Mouse (Mus musculus): Measurements from ENCODE around the gene Olfr455. TPM values are rescaled to one million over a fixed set of nuclear protein-coding genes. Genes with fewer than 3 reads are reported as not detected.

Gene Olfr455
- polyA plus RNA-seq, 1 experiment from 2014 or later = not detected

- 72% methylated on average over 2 of the region's 2 CpGs for WGBS
- H3K27ac ChIP-seq = no peak overlapping the region
- no peak overlapping the region for H3K4me3 ChIP-seq
- H3K27me3 ChIP-seq = no peaks in the 10 kb centered on the region
- H3K4me2 ChIP-seq (replicated peaks) = no peak overlapping the region
- no peaks in the 10 kb centered on the region for H3K4me1 ChIP-seq
- ATAC-seq (ENCODE audit: low FRiP score) = no peak
- no peaks in the 10 kb centered on the region for H3K9me3 ChIP-seq (replicated peaks)
- no peaks in the 10 kb centered on the region for H3K36me3 ChIP-seq
- no peak overlapping the region for H3K9ac ChIP-seq
These were observed 1.9 kb downstream of the Olfr455 start for GRCm38 (mm10) chr6:42545451-42545885.

GRCm38 (mm10) chr6:42544846-42545245 is 2.5 kb downstream of the Olfr455 start:
- Histone ChIP-seq H3K27me3 (no peaks in the 10 kb centered on the region), H3K4me3 (no peak overlapping the region), H3K9ac (no peak overlapping the region), H3K36me3 (no peaks in the 10 kb centered on the region), H3K9me3 (replicated peaks) (no peaks in the 10 kb centered on the region), H3K4me2 (replicated peaks) (no peak overlapping the region), H3K4me1 (no peaks in the 10 kb centered on the region), H3K27ac (no peak overlapping the region)
- WGBS = 79% methylated on average over 1 of the region's 1 CpGs
- no peak for ATAC-seq (ENCODE audit: low FRiP score)

GRCm38 (mm10) chr6:42542036-42543031 is 5.1 kb downstream of the Olfr455 start:
- 76% methylated on average over 4 of the region's 4 CpGs for WGBS

GRCm38 (mm10) chr6:42540681-42541080 is 6.7 kb downstream of the Olfr455 start:
- 79% methylated on average over 1 of the region's 1 CpGs for WGBS
- H3K36me3 ChIP-seq = no peaks in the 10 kb centered on the region
- ATAC-seq (ENCODE audit: low FRiP score) = no peak
- H3K4me3 ChIP-seq = no peak overlapping the region
- no peak overlapping the region for H3K4me2 ChIP-seq (replicated peaks)
- H3K9me3 ChIP-seq (replicated peaks) = no peaks in the 10 kb centered on the region
- H3K27me3 ChIP-seq = no peaks in the 10 kb centered on the region
- H3K4me1 ChIP-seq = no peaks in the 10 kb centered on the region
- no peak overlapping the region for H3K27ac ChIP-seq
- H3K9ac ChIP-seq = no peak overlapping the region

More at GRCm38 (mm10) chr6:42542036-42543031, 5.1 kb downstream of the Olfr455 start:
- ATAC-seq (ENCODE audit: low FRiP score) = no peak
- Histone ChIP-seq H3K4me1 (no peaks in the 10 kb centered on the region), H3K36me3 (no peaks in the 10 kb centered on the region), H3K9ac (no peak overlapping the region), H3K27ac (no peak overlapping the region), H3K9me3 (replicated peaks) (no peaks in the 10 kb centered on the region), H3K4me3 (no peak overlapping the region), H3K27me3 (no peaks in the 10 kb centered on the region), H3K4me2 (replicated peaks) (no peak overlapping the region)

- WGBS = 88% methylated on average over 1 of the region's 1 CpGs
- H3K27me3 ChIP-seq = no peaks in the 10 kb centered on the region
- no peak for ATAC-seq (ENCODE audit: low FRiP score)
These were observed 7.7 kb downstream of the Olfr455 start for GRCm38 (mm10) chr6:42539711-42540110.

GRCm38 (mm10) chr6:42513461-42513860 is 33.9 kb downstream of the Olfr455 start:
- WGBS = 74% methylated on average over 1 of the region's 1 CpGs
- no peaks in the 10 kb centered on the region for H3K4me1 ChIP-seq
- no peak overlapping the region for H3K4me3 ChIP-seq
- no peak overlapping the region for H3K27ac ChIP-seq
- no peaks in the 10 kb centered on the region for H3K27me3 ChIP-seq
- H3K4me2 ChIP-seq (replicated peaks) = no peak overlapping the region
- H3K9me3 ChIP-seq (replicated peaks) = no peaks in the 10 kb centered on the region
- ATAC-seq (ENCODE audit: low FRiP score) = no peak
- no peak overlapping the region for H3K9ac ChIP-seq
- no peaks in the 10 kb centered on the region for H3K36me3 ChIP-seq

More at GRCm38 (mm10) chr6:42539711-42540110, 7.7 kb downstream of the Olfr455 start:
- no peaks in the 10 kb centered on the region for H3K36me3 ChIP-seq
- no peak overlapping the region for H3K4me2 ChIP-seq (replicated peaks)
- H3K4me1 ChIP-seq = no peaks in the 10 kb centered on the region
- no peaks in the 10 kb centered on the region for H3K9me3 ChIP-seq (replicated peaks)
- H3K9ac ChIP-seq = no peak overlapping the region
- no peak overlapping the region for H3K27ac ChIP-seq
- no peak overlapping the region for H3K4me3 ChIP-seq

- Histone ChIP-seq H3K27me3 (no peaks in the 10 kb centered on the region), H3K27ac (no peak overlapping the region), H3K4me2 (replicated peaks) (no peak overlapping the region), H3K9me3 (replicated peaks) (no peaks in the 10 kb centered on the region), H3K36me3 (no peaks in the 10 kb centered on the region), H3K4me1 (no peaks in the 10 kb centered on the region), H3K9ac (no peak overlapping the region), H3K4me3 (no peak overlapping the region)
- no peak for ATAC-seq (ENCODE audit: low FRiP score)
These were observed 38.1 kb downstream of the Olfr455 start for GRCm38 (mm10) chr6:42509311-42509710.

- Histone ChIP-seq H3K27me3 (no peaks in the 10 kb centered on the region), H3K4me1 (no peaks in the 10 kb centered on the region), H3K4me3 (no peak overlapping the region), H3K9ac (no peak overlapping the region), H3K27ac (no peak overlapping the region), H3K36me3 (no peaks in the 10 kb centered on the region), H3K9me3 (replicated peaks) (no peaks in the 10 kb centered on the region), H3K4me2 (replicated peaks) (no peak overlapping the region)
- ATAC-seq (ENCODE audit: low FRiP score) = no peak
- 97% methylated on average over 2 of the region's 2 CpGs for WGBS
These were observed 43.9 kb downstream of the Olfr455 start for GRCm38 (mm10) chr6:42503478-42503877.

GRCm38 (mm10) chr6:42489731-42490130 is 57.7 kb downstream of the Olfr455 start:
- WGBS = 77% methylated on average over 1 of the region's 1 CpGs

GRCm38 (mm10) chr6:42487114-42487513 is 60.3 kb downstream of the Olfr455 start, which contains the start of gene Olfr456:
Olfr456 (minus strand) TSS chr6:42487214.
- 91% methylated on average over 1 of the region's 1 CpGs for WGBS
- Histone ChIP-seq H3K27me3 (no peaks in the 10 kb centered on the region), H3K9ac (no peak within 1 kb of the TSS), H3K9me3 (replicated peaks) (no peaks in the 10 kb centered on the region), H3K4me2 (replicated peaks) (no peak within 1 kb of the TSS), H3K4me1 (no peaks in the 10 kb centered on the region), H3K36me3 (no peaks in the 10 kb centered on the region), H3K27ac (no peak within 1 kb of the TSS), H3K4me3 (no peak within 1 kb of the TSS)
- ATAC-seq (ENCODE audit: low FRiP score) = no peak

More at GRCm38 (mm10) chr6:42489731-42490130, 57.7 kb downstream of the Olfr455 start:
- no peak overlapping the region for H3K9ac ChIP-seq
- no peaks in the 10 kb centered on the region for H3K9me3 ChIP-seq (replicated peaks)
- H3K27me3 ChIP-seq = no peaks in the 10 kb centered on the region
- H3K36me3 ChIP-seq = no peaks in the 10 kb centered on the region
- no peaks in the 10 kb centered on the region for H3K4me1 ChIP-seq
- no peak overlapping the region for H3K4me2 ChIP-seq (replicated peaks)
- no peak overlapping the region for H3K4me3 ChIP-seq
- no peak overlapping the region for H3K27ac ChIP-seq
- ATAC-seq (ENCODE audit: low FRiP score) = no peak
